Mouse (Mus musculus): Measurements from ENCODE around the gene BC030870. TPM values are rescaled to one million over a fixed set of nuclear protein-coding genes. Genes with fewer than 3 reads are reported as not detected.

BC030870 gene
- polyA plus RNA-seq, 1 experiment from 2014 or later: not detected

- no peak overlapping the region for H3K4me2 ChIP-seq (ENCODE audit: low read depth, severe bottlenecking)
- H3K4me1 ChIP-seq (ENCODE audit: control insufficient read depth, insufficient read depth, low read length): no peaks in the 10 kb centered on the region
Observed at GRCm38 (mm10) chr8:65067694-65068472, 61.5 kb downstream of the BC030870 start.

GRCm38 (mm10) chr8:65067031-65067430 lies 62.3 kb downstream of the BC030870 start:
- Histone ChIP-seq H3K36me3 (ENCODE audit: control insufficient read depth, insufficient read depth, low read length) (no peaks in the 10 kb centered on the region), H3K27me3 (ENCODE audit: control insufficient read depth, insufficient read depth, low read length) (no peaks in the 10 kb centered on the region), H3K4me1 (ENCODE audit: control insufficient read depth, insufficient read depth, low read length) (no peaks in the 10 kb centered on the region), H3K9me3 (ENCODE audit: control insufficient read depth, low read length) (no peaks in the 10 kb centered on the region), H3K9ac (ENCODE audit: low read length) (no peak overlapping the region), H3K4me3 (ENCODE audit: low read depth, low read length) (no peak overlapping the region), H3K27ac (replicated peaks; ENCODE audit: low read depth, low read length) (no peak overlapping the region), H3K4me2 (ENCODE audit: low read depth, severe bottlenecking) (no peak overlapping the region)
- no peak for DNase-seq (ENCODE audit: low spot score)
- 90% methylated on average over 4 of the region's 4 CpGs for WGBS
- no peak for ATAC-seq (ENCODE audit: insufficient number of reproducible peaks, low FRiP score, low TSS enrichment, low read depth)

More at GRCm38 (mm10) chr8:65067694-65068472, 61.5 kb downstream of the BC030870 start:
- no peak for DNase-seq (ENCODE audit: low spot score)
- no peak for ATAC-seq (ENCODE audit: insufficient number of reproducible peaks, low FRiP score, low TSS enrichment, low read depth)
- Histone ChIP-seq H3K9ac (ENCODE audit: low read length) (no peak overlapping the region), H3K27me3 (ENCODE audit: control insufficient read depth, insufficient read depth, low read length) (no peaks in the 10 kb centered on the region), H3K4me3 (ENCODE audit: low read depth, low read length) (no peak overlapping the region), H3K36me3 (ENCODE audit: control insufficient read depth, insufficient read depth, low read length) (no peaks in the 10 kb centered on the region), H3K27ac (replicated peaks; ENCODE audit: low read depth, low read length) (no peak overlapping the region), H3K9me3 (ENCODE audit: control insufficient read depth, low read length) (no peaks in the 10 kb centered on the region)
- WGBS: 36% methylated on average over 10 of the region's 10 CpGs

GRCm38 (mm10) chr8:65065622-65066021 lies 63.7 kb downstream of the BC030870 start:
- WGBS: 97% methylated on average over 3 of the region's 3 CpGs
- H3K4me2 ChIP-seq (ENCODE audit: low read depth, severe bottlenecking): no peak overlapping the region
- no peak for DNase-seq (ENCODE audit: low spot score)
- H3K36me3 ChIP-seq (ENCODE audit: control insufficient read depth, insufficient read depth, low read length): no peaks in the 10 kb centered on the region
- H3K27me3 ChIP-seq (ENCODE audit: control insufficient read depth, insufficient read depth, low read length): no peaks in the 10 kb centered on the region
- ATAC-seq (ENCODE audit: insufficient number of reproducible peaks, low FRiP score, low TSS enrichment, low read depth): no peak
- no peaks in the 10 kb centered on the region for H3K9me3 ChIP-seq (ENCODE audit: control insufficient read depth, low read length)
- H3K27ac ChIP-seq (replicated peaks; ENCODE audit: low read depth, low read length): no peak overlapping the region
- no peak overlapping the region for H3K9ac ChIP-seq (ENCODE audit: low read length)
- H3K4me1 ChIP-seq (ENCODE audit: control insufficient read depth, insufficient read depth, low read length): no peaks in the 10 kb centered on the region
- H3K4me3 ChIP-seq (ENCODE audit: low read depth, low read length): no peak overlapping the region

GRCm38 (mm10) chr8:65064071-65064470 lies 65.3 kb downstream of the BC030870 start:
- no peak overlapping the region for H3K4me2 ChIP-seq (ENCODE audit: low read depth, severe bottlenecking)

GRCm38 (mm10) chr8:65062195-65062594 lies 67.2 kb downstream of the BC030870 start:
- no peaks in the 10 kb centered on the region for H3K4me1 ChIP-seq (ENCODE audit: control insufficient read depth, insufficient read depth, low read length)
- 79% methylated on average over 4 of the region's 4 CpGs for WGBS
- DNase-seq (ENCODE audit: low spot score) (no peak), ATAC-seq (ENCODE audit: insufficient number of reproducible peaks, low FRiP score, low TSS enrichment, low read depth) (no peak)
- H3K4me2 ChIP-seq (ENCODE audit: low read depth, severe bottlenecking): no peak overlapping the region
- no peaks in the 10 kb centered on the region for H3K36me3 ChIP-seq (ENCODE audit: control insufficient read depth, insufficient read depth, low read length)
- no peaks in the 10 kb centered on the region for H3K27me3 ChIP-seq (ENCODE audit: control insufficient read depth, insufficient read depth, low read length)
- no peak overlapping the region for H3K9ac ChIP-seq (ENCODE audit: low read length)
- no peak overlapping the region for H3K4me3 ChIP-seq (ENCODE audit: low read depth, low read length)
- H3K9me3 ChIP-seq (ENCODE audit: control insufficient read depth, low read length): no peaks in the 10 kb centered on the region
- no peak overlapping the region for H3K27ac ChIP-seq (replicated peaks; ENCODE audit: low read depth, low read length)

More at GRCm38 (mm10) chr8:65064071-65064470, 65.3 kb downstream of the BC030870 start:
- ATAC-seq (ENCODE audit: insufficient number of reproducible peaks, low FRiP score, low TSS enrichment, low read depth) (no peak), DNase-seq (ENCODE audit: low spot score) (no peak)
- Histone ChIP-seq H3K4me3 (ENCODE audit: low read depth, low read length) (no peak overlapping the region), H3K4me1 (ENCODE audit: control insufficient read depth, insufficient read depth, low read length) (no peaks in the 10 kb centered on the region), H3K27ac (replicated peaks; ENCODE audit: low read depth, low read length) (no peak overlapping the region), H3K9ac (ENCODE audit: low read length) (no peak overlapping the region), H3K27me3 (ENCODE audit: control insufficient read depth, insufficient read depth, low read length) (no peaks in the 10 kb centered on the region), H3K9me3 (ENCODE audit: control insufficient read depth, low read length) (no peaks in the 10 kb centered on the region), H3K36me3 (ENCODE audit: control insufficient read depth, insufficient read depth, low read length) (no peaks in the 10 kb centered on the region)
- 45% methylated on average over 2 of the region's 2 CpGs for WGBS

- 92% methylated on average over 4 of the region's 4 CpGs for WGBS
- Histone ChIP-seq H3K9me3 (ENCODE audit: control insufficient read depth, low read length) (no peaks in the 10 kb centered on the region), H3K4me2 (ENCODE audit: low read depth, severe bottlenecking) (no peak overlapping the region), H3K27me3 (ENCODE audit: control insufficient read depth, insufficient read depth, low read length) (no peaks in the 10 kb centered on the region), H3K4me3 (ENCODE audit: low read depth, low read length) (no peak overlapping the region), H3K27ac (replicated peaks; ENCODE audit: low read depth, low read length) (no peak overlapping the region), H3K9ac (ENCODE audit: low read length) (no peak overlapping the region), H3K4me1 (ENCODE audit: control insufficient read depth, insufficient read depth, low read length) (peaks cover 8% of the 10 kb centered on the region), H3K36me3 (ENCODE audit: control insufficient read depth, insufficient read depth, low read length) (no peaks in the 10 kb centered on the region)
- DNase-seq (ENCODE audit: low spot score) (no peak), ATAC-seq (ENCODE audit: insufficient number of reproducible peaks, low FRiP score, low TSS enrichment, low read depth) (no peak)
Observed at GRCm38 (mm10) chr8:65056722-65057121, 72.6 kb downstream of the BC030870 start.

GRCm38 (mm10) chr8:65053968-65054367 lies 75.4 kb downstream of the BC030870 start:
- Histone ChIP-seq H3K27ac (replicated peaks; ENCODE audit: low read depth, low read length) (peak overlapping the region; percentile 79), H3K27me3 (ENCODE audit: control insufficient read depth, insufficient read depth, low read length) (no peaks in the 10 kb centered on the region), H3K4me3 (ENCODE audit: low read depth, low read length) (no peak overlapping the region), H3K9ac (ENCODE audit: low read length) (no peak overlapping the region), H3K4me2 (ENCODE audit: low read depth, severe bottlenecking) (no peak overlapping the region), H3K36me3 (ENCODE audit: control insufficient read depth, insufficient read depth, low read length) (no peaks in the 10 kb centered on the region), H3K9me3 (ENCODE audit: control insufficient read depth, low read length) (no peaks in the 10 kb centered on the region), H3K4me1 (ENCODE audit: control insufficient read depth, insufficient read depth, low read length) (peaks cover 8% of the 10 kb centered on the region)
- ATAC-seq (ENCODE audit: insufficient number of reproducible peaks, low FRiP score, low TSS enrichment, low read depth) (peak; percentile 82), DNase-seq (ENCODE audit: low spot score) (peak; percentile 74)
- 7% methylated on average over 5 of the region's 5 CpGs for WGBS

GRCm38 (mm10) chr8:65053554-65053953 lies 75.8 kb downstream of the BC030870 start:
- Histone ChIP-seq H3K27me3 (ENCODE audit: control insufficient read depth, insufficient read depth, low read length) (no peaks in the 10 kb centered on the region), H3K4me3 (ENCODE audit: low read depth, low read length) (no peak overlapping the region), H3K27ac (replicated peaks; ENCODE audit: low read depth, low read length) (peak overlapping the region; percentile 68), H3K4me2 (ENCODE audit: low read depth, severe bottlenecking) (no peak overlapping the region), H3K36me3 (ENCODE audit: control insufficient read depth, insufficient read depth, low read length) (no peaks in the 10 kb centered on the region), H3K9me3 (ENCODE audit: control insufficient read depth, low read length) (no peaks in the 10 kb centered on the region), H3K9ac (ENCODE audit: low read length) (no peak overlapping the region), H3K4me1 (ENCODE audit: control insufficient read depth, insufficient read depth, low read length) (peaks cover 8% of the 10 kb centered on the region)
- ATAC-seq (ENCODE audit: insufficient number of reproducible peaks, low FRiP score, low TSS enrichment, low read depth) (peak; percentile 17; the same call in 1 of the 2 replicates), DNase-seq (ENCODE audit: low spot score) (peak; percentile 31)
- 46% methylated on average over 3 of the region's 3 CpGs for WGBS

Data from limb, embryonic 11.5 days (tissue).